Comparison of ENCODE assay signal across 8 mouse cellular contexts in the genomic region with DNA sequence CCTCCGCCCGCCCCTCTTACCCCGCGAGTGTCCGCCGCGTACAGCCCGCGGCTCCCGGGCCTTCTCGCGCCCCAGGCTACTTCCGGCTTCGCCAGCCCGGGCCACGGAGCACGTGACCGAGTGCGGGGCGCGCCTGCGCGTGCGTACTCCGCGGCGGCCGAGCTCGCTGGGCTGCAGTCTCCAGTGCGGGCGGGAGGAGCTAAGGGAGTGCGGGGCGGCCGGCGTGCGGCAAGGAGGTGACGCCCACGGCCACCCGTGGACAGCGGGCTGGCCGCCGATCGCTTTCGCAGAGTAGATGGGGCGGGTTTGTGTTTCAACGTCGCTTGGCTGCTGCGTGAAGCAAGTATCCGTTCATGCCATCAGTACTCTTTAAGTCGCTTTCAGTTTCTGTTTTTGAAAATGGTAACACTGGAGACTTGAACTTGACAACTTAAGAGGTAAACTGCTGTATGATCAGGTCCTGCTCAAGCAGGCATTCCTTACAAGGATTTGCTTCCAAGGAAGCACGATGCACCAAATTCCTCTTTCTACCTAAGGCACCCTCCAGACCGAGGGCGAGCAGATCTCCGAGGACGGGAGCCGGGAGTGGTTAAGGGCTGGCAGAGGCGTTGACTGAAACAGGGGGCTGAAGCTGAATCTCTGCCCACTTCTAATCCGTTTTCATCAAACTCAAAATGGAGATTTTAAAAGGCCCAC. TPM values are rescaled to one million over a fixed set of nuclear protein-coding genes. Genes with fewer than 3 reads are reported as not detected.
DNase-seq lines count a peak whose midpoint lies in the region; ATAC-seq lines count a peak whose summit lies in the region.

A gene (minus strand): TSS at position 113 of the 696 bp plus-strand sequence.

- peak within 1 kb of the TSS; percentile 64 for H3K4me2 ChIP-seq in hindbrain, embryonic 12.5 days (replicated peaks)

- peak; percentile 97 for ATAC-seq in hindbrain, embryonic 12.5 days (ENCODE audit: low FRiP score)

- peak within 1 kb of the TSS; percentile 90 for H3K4me3 ChIP-seq in hindbrain, embryonic 12.5 days

- WGBS in hindbrain, embryonic 12.5 days, result under 1% methylated on average over 58 of the region's 58 CpGs

- peaks cover 43% of the 10 kb centered on the region for H3K36me3 ChIP-seq in hindbrain, embryonic 12.5 days

- peak within 1 kb of the TSS; percentile 92 for H3K9ac ChIP-seq in hindbrain, embryonic 12.5 days

- DNase-seq in Muller cell, postnatal 12 days (ENCODE audit: inconsistent ontology term), result peak; percentile 96
- DNase-seq in cerebellum, adult 9-11 months, result peak; percentile 95
- peak; percentile 84 to 90 for DNase-seq in frontal cortex, postnatal 10 days (ENCODE audit: low spot score in 2 of 2)
- peak; percentile 81 to 85 for DNase-seq in layer of hippocampus, postnatal 25 days (ENCODE audit: extremely low spot score in 1 of 2, low spot score in 1 of 2)
- DNase-seq in lung, postnatal 25 days (ENCODE audit: low spot score), result peak; percentile 95
- DNase-seq in retina, embryonic 14.5 days (ENCODE audit: low spot score), result peak; percentile 94
- peak; percentile 95 for DNase-seq in thymus, postnatal 4 days

- peaks cover 10% of the 10 kb centered on the region for H3K4me1 ChIP-seq in hindbrain, embryonic 12.5 days

- no peaks in the 10 kb centered on the region for H3K27me3 ChIP-seq in hindbrain, embryonic 12.5 days

- H3K9me3 ChIP-seq in hindbrain, embryonic 12.5 days (replicated peaks), result no peaks in the 10 kb centered on the region

- peak within 1 kb of the TSS; percentile 67 for H3K27ac ChIP-seq in hindbrain, embryonic 12.5 days

RNA-seq across cellular contexts. Expression of the gene that starts here (rescaled TPM):
- polyA plus RNA-seq in hindbrain, embryonic 12.5 days (2016; fragmentation: Nextera tagmentation; extraction: Ambion mirVana), result 35.2 and 35.8 TPM in 2 replicates
- total RNA-seq in layer of hippocampus, postnatal 25 days (2021), result 10 to 100 TPM; 47.6 to 50.8 TPM

Comparison
In these comparisons a context has a peak if more than half of its experiments do, and no peak if none do; other contexts are left out.
1. Peak in every context shown above with its lines: DNase-seq, ATAC-seq, H3K4me3 ChIP-seq and H3K27ac ChIP-seq.